Mouse (Mus musculus): Measurements from ENCODE around the gene Sh3yl1.

The Sh3yl1 gene

GRCm38 (mm10) chr12:30911261-30912047 lies at the start of gene Sh3yl1, which contains the start of gene Acp1:
Gene Sh3yl1 (plus strand): TSS chr12:30911668.
Gene Acp1 (minus strand): TSS chr12:30911589.
- DNase-seq: peak; percentile 96

GRCm38 (mm10) chr12:30864347-30864746 lies 47.1 kb upstream of the Sh3yl1 start:
- DNase-seq: no peak

GRCm38 (mm10) chr12:30865781-30866180 lies 45.7 kb upstream of the Sh3yl1 start:
- DNase-seq: no peak

GRCm38 (mm10) chr12:30879447-30879846 lies 32.0 kb upstream of the Sh3yl1 start:
- DNase-seq: no peak

- DNase-seq: no peak
Measured at GRCm38 (mm10) chr12:30883592-30883985, 27.9 kb upstream of the Sh3yl1 start.

- no peak for DNase-seq
Measured at GRCm38 (mm10) chr12:30883986-30884621, 27.4 kb upstream of the Sh3yl1 start, which contains the start of gene Alkal2. Gene Alkal2 (plus strand): TSS chr12:30884322.

GRCm38 (mm10) chr12:30884622-30885230 lies 26.7 kb upstream of the Sh3yl1 start:
- no peak for DNase-seq

GRCm38 (mm10) chr12:30885891-30886290 lies 25.6 kb upstream of the Sh3yl1 start:
- no peak for DNase-seq

GRCm38 (mm10) chr12:30888003-30888402 lies 23.5 kb upstream of the Sh3yl1 start:
- DNase-seq: no peak

- DNase-seq: peak; percentile 83
Measured at GRCm38 (mm10) chr12:30890067-30890466, 21.4 kb upstream of the Sh3yl1 start.

GRCm38 (mm10) chr12:30891438-30891837 lies 20.0 kb upstream of the Sh3yl1 start:
- DNase-seq: no peak

GRCm38 (mm10) chr12:30897039-30897438 lies 14.4 kb upstream of the Sh3yl1 start:
- DNase-seq: no peak

GRCm38 (mm10) chr12:30908658-30909057 lies 2.8 kb upstream of the Sh3yl1 start:
- no peak for DNase-seq

- DNase-seq: peak; percentile 23
Measured at GRCm38 (mm10) chr12:30909881-30910280, 1.6 kb upstream of the Sh3yl1 start.

GRCm38 (mm10) chr12:30910860-30911259 lies 608 bp upstream of the Sh3yl1 start:
- no peak for DNase-seq

GRCm38 (mm10) chr12:30912048-30912381 lies 547 bp downstream of the Sh3yl1 start:
- peak; percentile 84 for DNase-seq

- DNase-seq: peak; percentile 54
Measured at GRCm38 (mm10) chr12:30912840-30913239, 1.4 kb downstream of the Sh3yl1 start.

GRCm38 (mm10) chr12:30922401-30922800 lies 10.9 kb downstream of the Sh3yl1 start:
- DNase-seq: no peak

GRCm38 (mm10) chr12:30928182-30928581 lies 16.7 kb downstream of the Sh3yl1 start:
- no peak for DNase-seq

GRCm38 (mm10) chr12:30933299-30933698 lies 21.8 kb downstream of the Sh3yl1 start:
- no peak for DNase-seq

- DNase-seq: peak; percentile 45
Measured at GRCm38 (mm10) chr12:30936899-30937298, 25.4 kb downstream of the Sh3yl1 start.

- peak; percentile 91 for DNase-seq
Measured at GRCm38 (mm10) chr12:30943057-30943986, 31.9 kb downstream of the Sh3yl1 start.

GRCm38 (mm10) chr12:30944197-30944596 lies 32.7 kb downstream of the Sh3yl1 start:
- peak; percentile 12 for DNase-seq
